Mouse (Mus musculus) C2C12 (cell line): ENCODE measurements at regions not wholly inside any gene's neighbourhood (a gene's known extent, or its start where the extent isn't known, plus 50 kb on each side); places are given as distances from the start of the nearest gene placed in this dataset.
A peak's percentile ranks its signal among the peaks of the same experiment; 100 is the strongest.

Source experiments
- H3K27me3 ChIP-seq: one replicate; pipeline ENCODE4 v1.6.1; 2011; ENCODE audit not compliant: control insufficient read depth, insufficient read depth, insufficient read length
- H3K36me3 ChIP-seq: one replicate; pipeline ENCODE4 v1.6.1; 2011; ENCODE audit not compliant: control insufficient read depth, insufficient read depth
- H3K4me3 ChIP-seq: one replicate; pipeline ENCODE4 v1.5.1; 2011; ENCODE audit warnings: mild to moderate bottlenecking, control low read depth; ENCODE audit not compliant: poor library complexity, insufficient read depth, severe bottlenecking
- H3K79me2 ChIP-seq: one replicate; pipeline ENCODE4 v1.6.1; 2011; ENCODE audit not compliant: control insufficient read depth, insufficient read depth
- H3K79me3 ChIP-seq: one replicate; pipeline ENCODE4 v1.6.1; 2011; ENCODE audit warnings: low read depth, control low read depth
- H3ac ChIP-seq: one replicate; pipeline ENCODE3; 2011; ENCODE audit warnings: low read depth; ENCODE audit not compliant: control insufficient read depth, insufficient read length
- CEBPB ChIP-seq: IDR thresholded peaks from one replicate; pipeline ENCODE4 v1.6.1; 2011; ENCODE audit warnings: low read depth, mild to moderate bottlenecking, control low read depth, moderate library complexity
- CTCF ChIP-seq: IDR thresholded peaks from one replicate; pipeline ENCODE4 v1.5.1; 2011; ENCODE audit not compliant: control insufficient read depth, insufficient read depth, insufficient read length
- FOSL1 ChIP-seq: IDR thresholded peaks from one replicate; pipeline ENCODE4 v1.8.0; 2011; ENCODE audit warnings: mild to moderate bottlenecking, low read length; ENCODE audit not compliant: poor library complexity, insufficient read depth, severe bottlenecking
- MAX ChIP-seq: IDR thresholded peaks from one replicate; pipeline ENCODE4 v1.6.1; 2011; ENCODE audit warnings: mild to moderate bottlenecking, control low read depth
- MYOD1 ChIP-seq: IDR thresholded peaks from one replicate; pipeline ENCODE4 v1.6.1; 2011; ENCODE audit warnings: low read depth; ENCODE audit not compliant: control insufficient read depth, insufficient read length
- MYOG ChIP-seq: IDR thresholded peaks from one replicate; pipeline ENCODE4 v1.6.1; 2011; ENCODE audit not compliant: control insufficient read depth, insufficient read length; ENCODE audit errors: extremely low read depth
- USF1 ChIP-seq: IDR thresholded peaks from one replicate; pipeline ENCODE4 v1.6.1; 2011; ENCODE audit warnings: low read depth, mild to moderate bottlenecking, control low read depth, moderate library complexity

- no peak for TF ChIP-seq MYOD1
- no peak for TF ChIP-seq CEBPB
- TF ChIP-seq MYOG = no peak
- no peak for TF ChIP-seq MAX
- TF ChIP-seq USF1 = no peak
- TF ChIP-seq CTCF = no peak
- TF ChIP-seq FOSL1 = no peak
- Histone ChIP-seq H3K79me2 (no peaks in the 10 kb centered on the region), H3K36me3 (no peaks in the 10 kb centered on the region), H3ac (no peak overlapping the region), H3K79me3 (no peaks in the 10 kb centered on the region), H3K4me3 (no peak overlapping the region), H3K27me3 (no peaks in the 10 kb centered on the region)
Measured at GRCm38 (mm10) chr9:71404396-71405135, 81.2 kb downstream of the Polr2m start.

- H3K36me3 ChIP-seq = no peaks in the 10 kb centered on the region
- H3ac ChIP-seq = no peak overlapping the region
- no peak overlapping the region for H3K4me3 ChIP-seq
- peak; percentile 70 for TF ChIP-seq CEBPB
- no peak for TF ChIP-seq CTCF
- TF ChIP-seq MYOD1 = no peak
- TF ChIP-seq MYOG = no peak
- TF ChIP-seq MAX = no peak
- H3K79me2 ChIP-seq = no peaks in the 10 kb centered on the region
- H3K27me3 ChIP-seq = no peaks in the 10 kb centered on the region
- no peaks in the 10 kb centered on the region for H3K79me3 ChIP-seq
Measured at GRCm38 (mm10) chr9:71401667-71402066, 84.1 kb downstream of the Polr2m start.

GRCm38 (mm10) chr9:71399346-71399745 is 86.4 kb downstream of the Polr2m start:
- TF ChIP-seq MAX = no peak
- no peak for TF ChIP-seq CEBPB
- no peak for TF ChIP-seq FOSL1
- no peak for TF ChIP-seq MYOG
- no peak for TF ChIP-seq USF1
- Histone ChIP-seq H3K79me2 (no peaks in the 10 kb centered on the region), H3K4me3 (no peak overlapping the region), H3K27me3 (no peaks in the 10 kb centered on the region), H3K79me3 (no peaks in the 10 kb centered on the region), H3K36me3 (no peaks in the 10 kb centered on the region), H3ac (no peak overlapping the region)

GRCm38 (mm10) chr9:71396784-71397183 is 89.0 kb downstream of the Polr2m start:
- H3K79me2 ChIP-seq = no peaks in the 10 kb centered on the region
- no peak overlapping the region for H3ac ChIP-seq
- H3K4me3 ChIP-seq = no peak overlapping the region
- H3K27me3 ChIP-seq = no peaks in the 10 kb centered on the region
- no peaks in the 10 kb centered on the region for H3K36me3 ChIP-seq
- no peak for TF ChIP-seq CTCF
- H3K79me3 ChIP-seq = no peaks in the 10 kb centered on the region

- no peaks in the 10 kb centered on the region for H3K79me3 ChIP-seq
- H3K27me3 ChIP-seq = no peaks in the 10 kb centered on the region
- no peaks in the 10 kb centered on the region for H3K79me2 ChIP-seq
- H3K4me3 ChIP-seq = no peak overlapping the region
- H3K36me3 ChIP-seq = no peaks in the 10 kb centered on the region
- no peak overlapping the region for H3ac ChIP-seq
- TF ChIP-seq MAX = no peak
- no peak for TF ChIP-seq USF1
- no peak for TF ChIP-seq MYOG
Measured at GRCm38 (mm10) chr9:71390221-71390620, 95.5 kb downstream of the Polr2m start.

- TF ChIP-seq USF1 = no peak
- no peaks in the 10 kb centered on the region for H3K79me2 ChIP-seq
- H3K36me3 ChIP-seq = no peaks in the 10 kb centered on the region
- no peak overlapping the region for H3ac ChIP-seq
- H3K27me3 ChIP-seq = no peaks in the 10 kb centered on the region
- no peaks in the 10 kb centered on the region for H3K79me3 ChIP-seq
- H3K4me3 ChIP-seq = no peak overlapping the region
Measured at GRCm38 (mm10) chr9:71387426-71387825, 98.3 kb downstream of the Polr2m start.
